Mouse (Mus musculus): Measurements from ENCODE around the gene Comtd1.

Comtd1 gene

DNA sequence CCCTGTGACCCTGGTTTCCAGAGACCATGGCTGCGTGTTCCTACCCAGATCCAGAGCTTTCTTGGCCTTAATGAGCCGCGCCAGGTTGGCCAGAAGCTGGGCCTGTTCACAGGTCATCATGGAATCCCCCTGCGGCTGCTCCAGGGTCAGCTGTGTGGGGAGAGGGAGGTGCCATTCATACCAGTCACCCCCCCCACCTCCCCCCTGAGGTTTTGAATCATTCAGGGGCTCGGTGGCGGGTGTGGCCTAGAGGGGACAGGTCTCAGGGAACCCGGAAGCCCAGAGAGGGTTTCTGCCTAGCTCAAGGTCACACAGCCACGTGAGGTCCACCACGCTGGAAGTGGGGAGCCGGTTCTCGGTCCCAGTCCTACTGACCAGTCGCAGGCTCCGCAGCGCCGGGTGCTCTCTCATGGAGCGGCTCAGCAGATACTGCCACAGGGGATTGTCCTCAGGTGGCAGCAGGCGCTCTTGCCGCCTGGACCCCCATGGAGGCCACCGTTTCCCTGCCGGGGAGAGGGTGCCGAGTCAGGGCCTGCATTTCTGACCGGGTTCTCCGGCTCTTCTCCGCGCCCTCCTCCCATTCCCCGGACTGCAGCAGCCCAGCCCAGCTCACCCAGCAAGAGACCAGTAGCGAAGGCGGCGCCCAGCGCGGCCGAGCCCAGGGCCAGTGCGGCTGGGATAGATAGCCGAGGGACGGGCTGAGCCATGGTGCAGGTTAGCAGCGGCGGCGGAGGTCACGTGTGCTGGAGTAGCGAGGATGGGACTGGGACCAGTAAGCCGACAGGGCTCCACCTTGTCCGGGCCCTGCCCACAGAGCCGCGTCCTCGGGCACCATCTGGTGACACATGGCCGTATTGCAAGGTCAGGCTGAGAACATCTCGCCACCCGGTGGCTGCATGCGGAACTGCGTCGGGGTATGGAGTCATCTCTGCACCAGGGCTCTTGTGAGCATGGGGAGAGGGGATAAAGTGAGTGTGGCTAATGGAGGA, at the start of gene Comtd1:
Gene Comtd1 (minus strand): TSS at position 812 of the 989 bp plus-strand sequence.
- DNase-seq (ENCODE audit: low spot score in 2 of 2), result peak; percentile 85 to 94

DNA sequence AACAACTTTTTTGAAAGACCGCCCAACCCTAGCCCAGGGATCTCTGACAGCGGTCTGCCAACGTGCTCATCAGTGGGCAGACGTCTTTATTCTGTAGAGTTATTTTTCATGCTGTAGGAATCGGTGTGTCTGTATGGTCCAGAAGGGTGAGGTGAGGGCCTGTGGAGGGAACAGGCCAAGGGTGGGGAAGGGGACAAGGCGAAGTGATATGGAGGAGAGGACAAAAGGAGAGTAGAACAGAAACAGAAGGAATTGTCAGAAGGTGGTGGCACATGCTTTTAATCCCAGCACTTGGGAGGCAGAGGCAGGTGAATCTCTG, 43.5 kb upstream of the Comtd1 start:
- DNase-seq (ENCODE audit: low spot score in 2 of 2), result no peak

DNA sequence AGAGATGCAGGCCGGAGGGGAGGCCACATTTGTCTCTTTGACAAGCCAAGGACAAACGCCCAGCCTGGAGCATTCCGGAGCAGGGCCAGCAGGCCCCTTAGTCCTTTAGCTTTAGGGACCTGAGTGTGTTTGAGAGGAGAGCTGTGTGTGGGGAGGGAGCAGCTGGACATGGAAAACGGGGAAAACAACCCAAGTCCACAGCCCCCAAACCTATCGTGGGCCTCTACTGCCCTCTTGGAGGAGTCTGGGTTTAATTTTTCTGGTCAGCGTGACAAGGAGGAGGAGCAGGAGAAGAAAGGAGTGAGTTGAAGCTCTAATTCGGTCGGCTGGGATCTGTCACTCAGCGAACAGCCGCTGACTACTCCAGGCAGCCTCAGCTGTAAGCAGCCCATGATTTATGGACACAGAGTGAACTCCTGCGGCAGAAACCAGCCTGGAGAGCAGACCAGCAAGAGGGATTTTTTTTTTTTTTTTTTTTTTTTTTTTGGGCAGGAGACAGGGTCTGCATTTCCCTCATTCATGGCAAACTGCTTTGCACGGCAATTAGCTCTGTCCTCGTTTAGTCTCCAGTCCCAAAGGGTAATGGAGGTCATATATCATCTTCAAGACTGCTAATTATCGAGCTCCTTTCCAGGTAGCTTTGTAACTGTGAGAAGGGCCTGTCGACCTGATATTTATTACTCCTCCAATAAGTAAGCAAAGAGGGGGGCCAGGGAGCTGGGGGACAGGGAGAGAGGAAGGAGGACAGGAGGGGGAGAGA, 43.0 kb upstream of the Comtd1 start:
- DNase-seq (ENCODE audit: low spot score in 2 of 2), result no peak

DNA sequence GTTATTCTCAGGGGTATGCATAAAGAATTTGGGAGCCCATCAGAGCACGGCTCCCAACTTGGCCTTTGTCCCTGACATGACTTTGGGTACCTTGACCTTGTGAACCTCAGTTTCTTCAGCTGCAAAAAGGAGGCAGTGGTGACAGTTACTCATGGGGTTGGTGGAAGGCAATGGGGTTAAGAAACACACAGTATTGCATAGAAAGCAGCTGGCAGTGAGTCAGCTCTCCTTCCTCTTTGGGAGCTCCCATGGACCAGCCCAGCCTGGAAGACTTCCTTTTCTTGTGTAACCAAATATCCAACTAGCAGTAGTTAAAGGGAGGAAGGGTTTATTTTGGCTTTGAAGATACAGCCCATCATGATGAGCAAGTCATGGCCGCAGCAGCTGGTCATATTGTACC, 41.7 kb upstream of the Comtd1 start:
- no peak for DNase-seq (ENCODE audit: low spot score in 2 of 2)

DNA sequence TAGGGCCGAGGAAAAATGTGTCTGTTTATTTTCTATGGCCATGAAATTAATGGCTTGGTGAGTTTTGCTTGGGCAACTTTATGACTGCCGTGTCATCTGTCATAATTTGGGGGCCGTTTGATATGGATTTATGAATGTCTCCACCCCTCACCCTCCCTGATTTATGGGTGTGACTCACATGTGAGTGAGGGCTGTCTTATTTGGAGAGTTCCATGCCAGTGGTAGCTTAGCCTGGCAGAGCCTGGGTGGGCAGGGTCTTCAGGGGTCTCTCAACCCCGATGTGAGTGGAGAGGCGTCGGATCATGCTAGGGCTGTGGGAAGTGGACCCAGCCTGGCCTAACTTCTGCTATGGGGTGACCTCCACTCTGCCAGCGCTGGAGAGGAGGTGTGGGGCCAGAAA, 18.0 kb upstream of the Comtd1 start:
- no peak for DNase-seq (ENCODE audit: low spot score in 2 of 2)

DNA sequence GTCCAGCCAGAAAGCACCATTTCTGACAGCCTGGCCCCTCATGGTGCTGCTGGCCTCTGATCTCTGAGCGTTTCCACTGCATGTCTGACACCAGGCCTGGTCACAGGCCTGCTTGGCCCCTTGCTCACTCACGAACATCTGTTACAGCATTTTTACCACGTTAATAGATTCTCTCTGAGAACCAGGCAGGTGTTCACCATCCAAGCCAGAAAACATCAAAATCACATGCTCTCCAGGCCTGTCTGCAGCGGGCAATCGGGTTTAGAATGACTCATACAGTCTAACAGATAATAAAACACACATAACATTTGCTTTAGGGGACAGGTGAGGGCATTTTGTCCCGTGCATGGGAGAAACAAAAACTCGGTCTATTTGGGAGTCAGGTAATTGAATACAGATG, 17.5 kb upstream of the Comtd1 start:
- no peak for DNase-seq (ENCODE audit: low spot score in 2 of 2)

DNA sequence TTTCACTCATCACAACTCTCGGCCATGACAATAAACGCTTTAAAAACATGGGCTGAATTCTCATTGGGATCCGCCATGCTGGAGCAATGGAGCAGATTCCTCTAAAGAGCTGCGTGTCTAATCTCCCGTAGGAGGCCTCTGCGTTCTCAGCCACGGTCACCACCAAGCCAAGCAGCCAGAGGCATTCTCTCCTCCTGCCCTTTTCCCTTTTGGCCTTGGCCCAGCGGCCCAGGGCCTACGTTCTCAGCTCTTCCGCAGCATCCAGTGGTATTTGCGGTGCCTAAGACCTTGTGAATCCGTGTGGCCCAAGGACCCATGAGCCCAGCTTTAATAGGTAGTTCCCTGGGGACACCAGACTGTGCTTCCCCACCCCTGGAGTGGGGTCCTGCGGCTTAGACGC, 8.1 kb upstream of the Comtd1 start:
- DNase-seq (ENCODE audit: low spot score in 2 of 2), result no peak

DNA sequence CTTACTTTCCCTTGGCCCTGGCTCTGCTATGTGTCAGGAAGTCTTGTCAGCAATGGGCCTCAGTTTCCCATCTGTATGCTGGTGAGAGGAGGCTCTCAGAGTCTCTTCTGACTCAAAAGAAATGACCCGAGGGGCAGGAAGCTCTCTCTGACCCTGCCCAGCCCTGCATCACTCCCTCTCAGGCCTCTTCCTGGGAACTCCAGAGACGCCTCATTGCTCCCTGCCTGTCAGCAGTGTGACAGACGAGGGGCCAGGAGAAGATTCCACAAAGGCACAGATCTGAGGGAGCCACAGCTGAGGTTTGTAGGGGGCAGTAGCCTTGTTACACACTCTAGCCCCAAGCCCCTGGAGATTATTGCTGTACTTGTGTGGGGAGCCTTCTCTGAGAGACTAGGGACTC, 7.2 kb upstream of the Comtd1 start:
- DNase-seq (ENCODE audit: low spot score in 2 of 2), result no peak

DNA sequence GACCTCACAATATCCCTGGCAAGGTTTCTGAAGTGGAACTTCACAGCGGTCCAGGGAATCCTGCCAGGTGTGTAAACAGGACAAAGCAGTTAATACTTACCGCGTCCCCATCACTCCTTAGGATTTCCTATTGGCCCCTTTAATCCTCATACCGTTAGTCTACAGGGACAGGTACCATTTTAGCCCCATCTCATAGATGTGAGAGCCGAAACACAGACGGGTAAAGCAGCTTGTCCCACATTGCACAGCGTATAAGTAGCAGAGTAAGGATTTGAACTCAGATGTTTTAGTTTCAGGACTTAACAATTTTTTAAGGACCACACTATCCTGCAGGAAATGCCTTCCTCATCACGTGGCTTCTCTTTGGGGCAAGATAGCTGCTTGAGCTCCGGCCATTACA, 5.5 kb upstream of the Comtd1 start:
- no peak for DNase-seq (ENCODE audit: low spot score in 2 of 2)

DNA sequence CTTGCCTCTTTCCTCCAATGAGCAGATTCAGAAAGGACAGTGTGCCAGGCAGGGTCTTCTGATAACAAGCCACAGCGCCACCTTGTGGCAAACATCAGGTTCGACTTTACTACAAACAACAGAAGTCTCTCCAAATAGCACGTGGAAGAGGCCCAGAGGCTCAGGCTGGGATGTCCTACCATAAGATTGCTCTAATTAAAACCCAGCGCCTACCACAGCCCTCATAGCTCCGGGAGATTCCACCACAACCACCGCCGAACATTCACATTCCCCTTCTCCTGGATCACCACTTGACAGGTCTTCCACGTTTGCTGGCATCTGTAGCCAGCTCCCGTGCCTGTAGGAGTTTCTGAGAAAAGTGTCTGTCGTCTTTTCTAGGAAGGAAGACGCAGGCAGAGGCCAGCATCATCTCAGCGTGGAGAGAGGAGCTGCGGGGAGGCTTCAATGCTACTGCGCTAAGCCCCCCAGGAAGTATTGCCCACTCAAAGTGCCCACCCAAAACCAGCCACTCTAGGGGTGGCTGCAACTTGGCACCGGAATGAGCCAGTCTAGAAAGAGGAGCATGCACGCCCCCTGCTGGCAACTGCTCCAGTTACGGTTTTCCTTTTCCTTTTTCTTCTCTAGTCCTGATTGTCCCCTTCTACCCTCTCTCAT, 4.8 kb upstream of the Comtd1 start:
- peak; percentile 59 to 79 for DNase-seq (ENCODE audit: low spot score in 2 of 2)

DNA sequence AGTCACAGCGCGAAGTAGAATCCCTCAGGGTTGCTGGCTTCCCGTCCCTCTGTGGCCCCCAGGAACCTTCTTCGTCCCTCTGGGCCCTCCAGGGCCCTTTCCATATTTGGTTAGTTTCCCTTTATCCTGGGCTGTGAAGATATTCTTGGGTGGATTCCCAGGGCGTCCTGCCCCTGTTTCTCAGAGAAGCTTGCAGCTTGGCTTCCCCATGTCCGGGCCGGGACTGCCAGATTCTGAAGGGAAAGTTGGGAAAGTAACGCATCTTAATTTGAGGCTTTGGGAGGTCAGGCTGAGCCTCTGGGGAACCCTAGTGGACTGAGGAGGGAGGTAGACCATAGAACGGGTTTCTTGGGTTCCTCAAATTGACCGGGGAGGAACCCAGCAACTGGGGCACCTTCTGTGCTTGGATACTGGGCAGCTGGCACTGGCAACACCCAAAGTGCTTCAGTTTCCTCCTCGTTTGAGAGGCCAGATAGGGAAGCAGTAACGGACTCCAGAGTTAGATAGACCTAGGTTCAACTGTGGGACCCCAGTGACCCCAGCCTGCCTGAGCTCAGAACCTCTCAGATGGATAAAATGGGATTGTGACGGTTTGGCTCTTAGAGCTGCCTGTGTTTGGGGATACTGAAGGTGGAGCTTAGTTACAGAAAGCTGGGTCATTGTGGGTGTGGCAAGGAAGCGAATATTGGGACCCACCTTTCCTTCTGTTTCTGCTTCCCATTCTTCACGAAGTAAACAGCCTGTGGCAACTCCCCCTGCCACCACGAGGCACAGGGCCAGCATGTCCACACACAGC, 3.4 kb upstream of the Comtd1 start:
- DNase-seq (ENCODE audit: low spot score in 2 of 2), result no peak

DNA sequence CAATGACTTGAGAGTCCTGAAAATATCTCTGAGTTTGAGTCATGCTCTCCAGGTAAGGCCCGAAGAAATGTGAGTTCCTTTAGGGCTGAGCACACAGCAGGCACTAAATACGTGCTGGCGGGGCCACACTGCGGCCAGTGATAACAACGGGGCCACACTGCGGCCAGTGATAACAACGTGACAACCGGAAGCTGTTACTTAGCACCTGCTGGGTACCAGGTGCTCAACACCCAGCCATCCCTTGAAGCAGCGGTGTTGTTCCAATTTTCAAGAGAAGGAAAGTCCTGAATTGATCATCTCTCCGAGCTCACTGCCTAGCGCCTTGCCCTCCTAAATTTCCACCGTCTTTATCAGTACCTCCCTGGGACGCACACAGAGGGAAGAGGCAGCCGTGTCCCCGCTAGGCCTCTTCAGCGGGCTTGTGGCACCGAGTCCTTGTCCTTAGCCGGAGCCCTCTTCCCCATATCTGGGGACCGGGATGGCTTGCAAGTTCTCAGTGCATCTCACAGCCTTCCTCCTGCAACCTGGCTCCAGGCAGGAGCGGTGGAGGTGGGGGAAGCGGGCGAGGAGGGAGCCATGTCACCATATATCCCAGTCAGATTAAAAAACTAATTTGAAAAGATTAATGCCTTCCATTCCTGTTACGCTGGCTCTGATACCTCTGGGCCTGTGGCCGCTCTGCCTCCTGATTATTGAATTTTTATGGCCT, 1.8 kb upstream of the Comtd1 start:
- no peak for DNase-seq (ENCODE audit: low spot score in 2 of 2)

DNA sequence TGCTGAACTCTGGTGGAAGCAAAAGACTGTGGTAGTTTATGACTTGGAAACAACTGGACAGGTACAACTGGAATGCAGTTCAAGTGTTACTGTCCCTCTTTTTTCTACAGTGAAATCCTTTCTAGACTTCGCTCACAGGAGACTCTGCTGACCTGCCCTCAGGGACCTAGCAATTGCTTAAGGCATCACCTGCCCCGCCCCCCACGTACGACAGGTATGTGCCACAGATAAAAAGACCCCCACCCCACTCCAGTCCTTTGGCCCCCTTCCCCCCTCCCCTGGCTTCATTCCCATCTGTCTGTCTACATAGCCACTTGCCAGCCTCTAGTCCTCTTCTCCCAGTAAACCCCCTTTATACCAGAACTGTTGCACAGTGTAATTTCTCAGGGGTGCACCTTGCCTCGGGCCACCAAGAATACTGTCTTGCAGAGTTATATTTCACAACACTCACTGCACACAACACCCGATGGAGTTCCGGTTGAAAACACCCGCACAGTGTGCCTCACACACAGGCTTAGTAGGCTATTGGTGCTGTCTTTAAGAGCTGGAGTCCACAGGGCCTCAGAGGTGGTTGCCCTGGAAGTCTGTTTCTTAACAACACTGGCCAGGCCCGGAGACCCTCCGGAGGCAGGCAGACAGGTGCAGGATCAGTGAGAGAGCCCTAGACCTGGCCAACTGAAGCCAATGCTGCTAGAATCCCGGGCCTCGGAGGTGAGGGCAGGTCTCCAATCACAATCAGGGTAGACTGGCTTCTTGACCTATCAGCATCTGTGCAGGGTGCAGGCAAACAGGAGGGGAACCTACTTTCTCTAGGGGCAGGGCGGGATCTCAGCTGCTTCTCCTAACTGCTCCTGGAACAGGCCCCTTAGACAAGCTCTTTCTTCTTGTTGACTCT, 994 bp upstream of the Comtd1 start:
- no peak for DNase-seq (ENCODE audit: low spot score in 2 of 2)

DNA sequence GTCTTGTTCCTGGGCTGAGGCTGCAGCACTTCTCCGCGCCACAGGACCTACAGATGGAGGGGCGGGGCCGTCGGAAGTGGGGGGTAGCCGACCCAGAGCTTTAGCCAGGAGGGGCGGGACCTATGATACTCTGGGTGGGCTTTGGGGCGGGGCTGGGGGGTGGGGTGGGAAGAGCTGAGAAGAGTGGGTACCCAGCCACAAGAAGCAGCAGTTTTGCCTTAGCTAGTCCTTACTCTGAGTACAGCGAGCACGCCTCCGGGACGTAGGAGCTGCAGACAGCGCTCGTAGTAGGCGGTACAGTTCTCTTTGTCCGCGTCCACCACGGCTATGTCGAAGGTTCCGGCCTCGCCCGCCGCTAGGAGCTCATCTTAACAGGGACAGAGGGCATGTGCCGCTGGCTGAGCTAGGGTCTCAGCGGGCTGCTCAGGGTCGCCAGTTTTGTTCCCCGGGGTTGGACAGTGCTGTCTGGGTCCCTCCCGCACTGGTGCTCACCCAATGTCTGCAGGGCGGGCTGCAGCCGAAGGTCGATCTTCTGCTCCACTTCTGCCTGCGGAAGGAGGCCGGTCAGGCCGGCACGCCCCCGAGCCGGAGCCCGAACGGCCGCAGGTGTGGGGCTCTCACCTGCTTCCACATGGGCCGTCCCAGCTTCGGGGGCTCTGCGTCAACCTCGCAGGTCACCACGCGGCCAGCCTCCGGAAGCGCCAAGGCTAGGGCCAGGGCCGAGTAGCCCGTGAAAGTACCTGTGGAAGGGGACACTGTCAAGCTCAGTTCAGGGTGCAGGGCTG, 1.2 kb downstream of the Comtd1 start:
- DNase-seq (ENCODE audit: low spot score in 2 of 2), result peak; percentile 24 to 39

DNA sequence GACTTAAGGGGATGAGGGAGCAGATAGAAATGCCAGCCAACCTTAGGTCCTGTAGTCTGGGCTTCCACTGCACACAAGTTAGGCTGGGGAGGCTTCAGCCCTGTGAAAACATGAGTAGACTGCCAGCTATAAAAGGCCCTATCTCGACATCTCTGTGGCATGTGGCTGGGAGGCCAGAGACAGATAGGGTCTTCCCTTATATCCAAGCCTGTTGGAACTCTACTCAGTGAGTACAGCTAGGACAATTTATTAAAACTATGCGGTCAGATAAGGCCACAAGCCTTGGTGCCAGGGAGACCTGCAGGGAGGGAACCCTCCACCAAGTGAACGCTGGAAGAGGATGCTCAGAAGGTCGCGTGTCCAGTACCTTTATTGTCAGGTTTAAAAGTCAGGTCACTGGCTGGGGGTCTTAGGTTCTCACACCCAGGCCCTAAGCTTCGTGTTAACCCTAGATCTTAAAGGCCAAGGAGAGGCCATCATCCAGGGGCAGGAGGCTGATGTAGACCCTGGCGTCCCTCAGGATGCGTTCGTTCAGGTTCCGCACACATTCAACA, 1.9 kb downstream of the Comtd1 start:
- DNase-seq (ENCODE audit: low spot score in 2 of 2), result no peak

DNA sequence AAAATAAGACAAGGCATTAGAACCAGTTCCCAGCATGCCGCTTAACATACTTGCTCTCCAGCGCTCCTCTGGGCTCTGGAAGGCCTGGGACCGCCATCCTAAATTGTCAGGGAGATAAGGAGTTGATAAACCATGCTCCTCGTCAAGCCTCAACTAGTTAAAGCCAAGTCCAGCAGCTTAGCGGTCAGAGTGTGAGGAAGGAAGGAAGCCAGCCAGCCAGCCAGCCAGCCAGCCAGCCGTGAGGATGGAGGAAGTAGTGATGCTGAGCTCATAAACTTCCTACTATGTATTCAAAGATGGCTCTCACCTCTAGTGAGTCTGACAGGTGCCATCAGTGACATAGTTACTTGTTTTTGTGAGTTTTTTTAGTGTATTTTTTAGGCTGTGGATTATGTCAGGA, 5.5 kb downstream of the Comtd1 start:
- no peak for DNase-seq (ENCODE audit: low spot score in 2 of 2)

DNA sequence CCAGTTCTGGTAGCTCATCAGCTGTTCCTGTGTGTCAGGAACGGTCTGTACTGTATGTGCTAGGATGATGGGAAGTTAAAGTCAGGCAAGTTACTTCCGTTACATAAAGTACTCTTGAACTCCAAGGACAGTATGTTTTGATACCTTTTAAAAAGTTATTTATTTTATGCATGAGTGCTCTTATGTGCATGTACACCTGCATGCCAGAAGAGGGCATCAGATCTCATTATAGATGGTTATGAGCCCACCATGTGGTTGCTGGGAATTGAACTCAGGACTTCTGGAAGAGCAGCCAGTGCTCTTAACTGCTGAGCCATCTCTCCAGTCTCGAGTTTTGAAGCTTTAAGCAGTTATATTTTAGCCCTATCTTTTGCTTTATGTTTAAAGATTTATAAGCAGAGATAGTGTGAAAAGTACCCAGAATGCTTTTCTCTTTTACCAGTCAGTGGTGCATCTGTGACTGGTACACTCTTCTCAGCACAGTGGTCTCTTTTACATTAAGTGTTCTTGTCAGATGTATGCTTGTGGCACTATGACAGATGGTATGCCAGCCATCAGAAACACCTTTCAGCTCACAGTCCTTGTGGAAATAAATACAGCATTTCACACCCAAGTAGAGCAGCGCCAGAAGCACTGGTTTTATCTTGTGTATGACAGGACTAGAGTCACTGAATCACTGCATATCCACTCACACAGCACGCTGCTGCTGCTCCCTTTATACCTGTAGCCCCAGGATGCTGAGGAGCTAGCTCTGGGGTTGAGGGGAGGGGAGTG, 6.8 kb downstream of the Comtd1 start:
- DNase-seq (ENCODE audit: low spot score in 2 of 2), result no peak

DNA sequence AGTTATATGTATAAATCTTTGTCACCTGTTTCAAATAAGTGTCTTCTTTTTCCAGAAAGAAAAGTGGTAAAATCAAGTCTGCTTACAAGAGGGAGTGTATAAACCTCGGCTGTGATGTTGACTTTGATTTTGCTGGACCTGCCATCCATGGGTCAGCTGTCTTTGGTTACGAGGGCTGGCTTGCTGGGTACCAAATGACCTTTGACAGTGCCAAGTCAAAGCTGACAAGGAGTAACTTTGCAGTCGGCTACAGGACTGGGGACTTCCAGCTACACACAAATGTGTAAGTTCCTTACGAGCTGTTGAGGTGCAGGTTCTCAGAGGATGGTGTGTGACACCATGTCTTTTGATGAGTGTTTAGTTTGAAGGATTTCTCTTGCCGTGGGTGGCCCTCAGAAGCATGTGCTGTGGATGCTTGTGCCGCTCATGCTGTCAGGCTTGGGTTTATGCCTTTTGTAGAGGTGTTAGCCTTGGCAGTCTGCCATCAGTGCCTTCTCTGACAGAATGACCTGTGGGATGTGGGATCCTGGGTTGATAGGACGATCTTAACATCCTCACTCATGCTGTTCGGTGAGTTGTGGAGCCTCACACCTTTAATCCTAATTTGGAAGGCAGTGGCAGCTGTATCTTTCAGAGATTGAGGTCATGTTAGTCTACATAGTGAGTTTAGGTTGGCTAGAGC, 10.3 kb downstream of the Comtd1 start:
- DNase-seq (ENCODE audit: low spot score in 2 of 2), result no peak
